Mouse (Mus musculus) embryonic fibroblast, embryonic 13.5 days (primary cell): ENCODE data around the gene Gm49380.

Experiments used
- CTCF ChIP-seq: IDR thresholded peaks from 2 replicates; pipeline ENCODE4 v1.5.1; 2011; ENCODE audit warnings: mild to moderate bottlenecking, control low read depth, low read length, moderate library complexity, borderline replicate concordance; ENCODE audit not compliant: insufficient read depth
- POLR2A ChIP-seq: IDR thresholded peaks from 2 replicates; pipeline ENCODE4 v1.6.1; 2011; ENCODE audit warnings: low read depth, mild to moderate bottlenecking, control low read depth, low read length, moderate library complexity

- TF ChIP-seq CTCF: no peak
- no peak for TF ChIP-seq POLR2A
Measured at GRCm38 (mm10) chr9:44037106-44037505, 76.2 kb downstream of the Gm49380 start.
